Mouse (Mus musculus): ENCODE results near the gene Svbp. TPM values are rescaled to one million over a fixed set of nuclear protein-coding genes. Genes with fewer than 3 reads are reported as not detected.

Svbp gene
- total RNA-seq, 2 experiments from 2014 or later: 21.1 to 25.3 TPM

- DNase-seq (ENCODE audit: low spot score in 2 of 2): no peak
Measured at GRCm38 (mm10) chr4:119245556-119245955, 50.5 kb downstream of the Svbp start.

- DNase-seq (ENCODE audit: low spot score in 2 of 2): no peak
Measured at GRCm38 (mm10) chr4:119245961-119246360, 50.9 kb downstream of the Svbp start.

GRCm38 (mm10) chr4:119246688-119247225 lies 51.7 kb downstream of the Svbp start:
- no peak for DNase-seq (ENCODE audit: low spot score in 2 of 2)

- DNase-seq (ENCODE audit: low spot score in 2 of 2): peak; percentile 57 to 73
Measured at GRCm38 (mm10) chr4:119247462-119248235, 52.5 kb downstream of the Svbp start.

GRCm38 (mm10) chr4:119248407-119248965 lies 53.4 kb downstream of the Svbp start:
- no peak for DNase-seq (ENCODE audit: low spot score in 2 of 2)

Other genes with a start within 250 kb of the Svbp start
- 1 to 10 TPM in 1 of 2 experiments, under 1 TPM in 1; 0.95 to 1.2 TPM for gene Lao1, start 233.7 kb upstream of the Svbp start, total RNA-seq (2021)
- 100 to 1,000 TPM in 1 of 2 experiments, 10 to 100 TPM in 1; 89.7 to 110 TPM for gene Slc2a1, start 86.6 kb upstream of the Svbp start, total RNA-seq (2021)
- gene Zfp691, start 21.1 kb upstream of the Svbp start, total RNA-seq (2021): 10 to 100 TPM in 1 of 2 experiments, 1 to 10 TPM in 1; 7.3 to 11.0 TPM
- under 1 TPM; 0.28 to 0.31 TPM for gene Ermap, start 5.3 kb upstream of the Svbp start, total RNA-seq (2021)
- gene Tmem269, start 22.9 kb downstream of the Svbp start, total RNA-seq (2021): under 1 TPM; 0.30 to 0.45 TPM
- 10 to 100 TPM; 32.4 to 33.2 TPM for gene AU022252, start 37.4 kb downstream of the Svbp start, total RNA-seq (2021)
- 1 to 10 TPM; 9.4 to 9.5 TPM for gene P3h1, start 37.6 kb downstream of the Svbp start, total RNA-seq (2021)
- gene Cldn19, start 60.1 kb downstream of the Svbp start, total RNA-seq (2021): 1 to 10 TPM in 1 of 2 experiments, under 1 TPM in 1; 0.79 to 1.9 TPM
- 100 to 1,000 TPM; 465 to 518 TPM for gene Ybx1, start 99.3 kb downstream of the Svbp start, total RNA-seq (2021)
- gene Ppih, start 125.2 kb downstream of the Svbp start, total RNA-seq (2021): 10 to 100 TPM; 19.9 to 20.7 TPM
- gene Ccdc30, start 220.2 kb downstream of the Svbp start, total RNA-seq (2021): 10 to 100 TPM; 22.0 to 23.4 TPM
- 1 to 10 TPM; 4.6 to 6.8 TPM for gene Ppcs, start 227.1 kb downstream of the Svbp start, total RNA-seq (2021)
- gene Zmynd12, start 227.5 kb downstream of the Svbp start, total RNA-seq (2021): under 1 TPM; 0.51 to 0.69 TPM